Mouse (Mus musculus): ENCODE measurements around the gene Zbtb6.
A peak's percentile ranks its signal among the peaks of the same experiment; 100 is the strongest.

Zbtb6 gene

GRCm38 (mm10) chr2:37442611-37443591 lies at the start of gene Zbtb6, which contains the start of the genes Zbtb26 and Rabgap1:
Gene Zbtb6 (minus strand): TSS chr2:37443171.
Gene Zbtb26 (minus strand): TSS chr2:37443135.
Gene Rabgap1 (plus strand): TSS chr2:37443279.
- peak; percentile 100 for DNase-seq

- no peak for DNase-seq
Observed at GRCm38 (mm10) chr2:37488956-37489355, 46.0 kb upstream of the Zbtb6 start.

GRCm38 (mm10) chr2:37486408-37486807 lies 43.4 kb upstream of the Zbtb6 start:
- no peak for DNase-seq

GRCm38 (mm10) chr2:37485370-37485769 lies 42.4 kb upstream of the Zbtb6 start:
- DNase-seq, result no peak

GRCm38 (mm10) chr2:37484165-37484564 lies 41.2 kb upstream of the Zbtb6 start:
- no peak for DNase-seq

DNA sequence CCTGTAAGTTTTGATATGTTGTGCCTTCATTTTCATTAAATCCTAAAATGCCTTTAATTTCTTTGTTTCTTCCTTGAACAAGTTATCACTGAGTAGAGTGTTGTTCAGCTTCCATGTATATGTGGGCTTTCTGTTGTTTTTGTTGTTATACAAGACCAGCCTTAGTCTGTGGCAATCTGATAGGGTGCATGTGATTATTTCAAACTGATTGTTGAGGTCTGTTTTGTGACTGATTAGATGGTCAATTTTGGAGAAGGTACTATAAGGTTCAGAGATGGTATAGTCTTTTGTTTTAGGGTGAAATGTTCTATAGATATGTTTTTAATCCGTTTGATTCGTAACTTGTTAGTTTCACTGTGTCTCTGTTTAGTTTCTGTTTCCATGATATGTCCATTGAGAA lies 37.1 kb upstream of the Zbtb6 start:
- no peak for DNase-seq

- DNase-seq, result no peak
Observed at GRCm38 (mm10) chr2:37479559-37479958, 36.6 kb upstream of the Zbtb6 start.

DNA sequence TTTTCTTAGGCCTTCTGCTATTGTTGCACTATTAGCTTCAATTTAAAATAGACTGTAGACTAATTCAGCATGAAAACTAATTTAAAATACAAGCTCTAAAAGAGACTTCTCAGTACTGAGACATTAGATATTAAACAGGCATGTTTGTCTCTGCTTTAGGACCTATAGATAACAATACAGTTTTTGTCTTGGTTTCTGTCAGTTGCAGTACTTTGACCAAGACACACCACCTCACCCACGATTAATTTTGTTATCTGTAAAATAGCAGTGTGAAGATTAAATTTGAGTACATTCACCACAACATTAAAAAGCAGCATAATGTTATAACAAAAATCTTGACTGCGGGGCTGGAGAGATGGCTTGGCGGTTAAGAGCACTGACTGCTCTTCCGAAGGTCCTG lies 23.3 kb upstream of the Zbtb6 start:
- no peak for DNase-seq

DNA sequence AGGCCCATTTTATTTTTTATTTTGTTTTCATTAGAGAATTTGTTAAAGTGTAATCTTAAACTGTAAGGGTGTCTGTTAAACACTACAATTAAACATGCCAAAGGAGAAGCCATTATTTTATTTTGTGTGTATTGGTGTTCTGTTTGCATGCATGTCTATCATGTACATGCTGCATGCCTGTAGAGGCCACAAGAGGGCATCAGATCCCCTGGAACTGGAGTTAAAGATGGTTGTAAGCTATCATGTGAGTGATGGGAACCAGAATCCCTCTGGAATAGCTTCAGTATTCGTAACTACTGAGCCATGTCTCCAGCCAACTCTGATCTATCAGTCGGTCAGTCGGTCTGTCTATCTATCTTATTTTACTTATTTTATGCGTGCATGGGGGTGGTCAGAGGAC lies 17.7 kb upstream of the Zbtb6 start:
- DNase-seq, result no peak

- no peak for DNase-seq
Observed at GRCm38 (mm10) chr2:37452376-37452760, 9.4 kb upstream of the Zbtb6 start.

- peak; percentile 99 for DNase-seq
Observed at GRCm38 (mm10) chr2:37451667-37452375, 8.8 kb upstream of the Zbtb6 start.

- DNase-seq, result no peak
Observed at GRCm38 (mm10) chr2:37431609-37432008, 11.4 kb downstream of the Zbtb6 start.

- peak; percentile 98 for DNase-seq
Observed at GRCm38 (mm10) chr2:37430593-37431464, 12.1 kb downstream of the Zbtb6 start.

DNA sequence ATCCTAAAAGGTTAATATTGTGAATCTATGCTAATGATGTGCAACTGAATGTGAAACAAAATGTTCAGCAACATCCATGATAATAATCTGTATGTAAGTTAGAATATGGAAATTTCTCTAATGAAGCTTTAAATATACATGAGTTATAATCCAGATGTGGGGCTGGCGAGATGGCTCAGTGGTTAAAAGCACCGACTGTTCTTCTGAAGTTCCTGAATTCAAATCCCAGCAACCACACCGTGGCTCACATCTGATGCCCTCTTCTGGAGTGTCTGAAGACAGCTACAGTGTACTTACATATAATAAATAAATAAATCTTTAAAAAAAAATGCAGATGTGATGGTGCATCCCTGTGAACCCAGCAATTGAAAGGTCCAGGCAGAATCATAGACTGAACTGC lies 19.3 kb downstream of the Zbtb6 start:
- DNase-seq, result no peak

DNA sequence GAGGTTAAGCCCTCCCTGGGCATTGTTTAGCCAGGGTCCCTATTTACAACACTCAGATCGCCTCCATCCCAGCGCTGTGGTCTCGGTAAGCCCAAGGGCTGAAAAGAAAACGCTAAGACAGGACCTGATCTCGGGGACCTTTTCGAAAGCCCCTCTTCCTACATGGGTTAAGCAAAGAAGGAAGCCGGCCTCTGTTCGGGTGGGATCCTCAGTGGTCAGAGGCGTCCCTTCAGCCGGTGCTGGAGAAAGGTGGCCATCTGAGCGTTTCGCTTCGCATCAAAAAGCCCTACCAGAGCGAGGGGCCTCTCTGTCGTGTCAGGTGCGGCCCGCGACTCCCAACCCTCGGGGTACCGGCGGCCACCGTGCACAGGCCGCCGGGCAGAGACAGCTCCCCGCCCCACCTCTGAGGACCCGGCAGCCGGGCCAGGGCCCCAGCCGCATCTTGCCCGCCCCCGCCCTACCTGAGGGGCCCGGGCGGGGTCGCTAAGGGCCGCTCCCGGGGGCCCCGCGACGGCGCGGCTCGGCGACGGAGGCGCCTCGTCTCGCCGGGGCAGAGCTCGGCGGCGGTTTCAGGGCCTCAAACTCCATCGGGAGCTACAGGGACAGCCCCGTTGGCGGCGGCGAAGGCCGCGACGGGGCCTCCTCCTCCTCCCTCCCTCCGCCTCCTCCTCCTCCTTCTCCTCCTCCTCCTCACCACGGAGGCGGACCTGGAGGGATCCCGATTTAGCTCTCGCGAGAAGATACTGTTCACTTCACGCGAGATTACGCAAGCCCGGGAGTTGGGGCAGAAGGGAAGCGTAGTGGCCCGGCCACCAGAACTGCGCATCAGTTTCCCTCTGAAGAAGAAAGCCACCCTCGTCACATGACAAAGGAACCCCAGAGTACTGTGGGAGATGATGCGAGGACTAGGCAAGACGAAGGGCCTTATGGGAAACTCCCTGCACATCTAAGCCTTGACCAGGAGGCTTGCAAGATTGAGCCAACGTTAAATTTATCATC lies 20.4 kb downstream of the Zbtb6 start, which contains the start of gene Rc3h2:
TSS of gene Rc3h2 (minus strand) at position 598 of the 999 bp plus-strand sequence.
- peak; percentile 100 for DNase-seq

DNA sequence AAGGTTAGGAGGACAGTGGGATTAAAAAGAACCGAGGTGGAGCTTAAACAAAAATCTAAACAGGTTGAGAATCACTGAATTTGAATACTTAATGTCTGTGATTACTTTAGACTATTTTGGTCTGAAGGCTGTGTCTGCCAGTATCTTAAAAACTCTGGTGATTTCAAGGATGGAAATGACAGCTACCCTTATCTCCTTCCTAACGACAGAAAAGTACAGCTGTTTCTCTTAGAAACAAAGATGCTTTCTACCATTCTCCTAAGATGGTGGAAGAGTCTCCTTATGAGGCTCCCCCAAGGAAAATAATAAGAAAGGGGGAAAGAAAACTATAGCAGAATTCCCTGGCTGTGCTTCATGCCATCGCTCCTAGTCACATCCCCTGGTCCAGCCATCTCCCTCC lies 21.1 kb downstream of the Zbtb6 start:
- DNase-seq, result no peak

DNA sequence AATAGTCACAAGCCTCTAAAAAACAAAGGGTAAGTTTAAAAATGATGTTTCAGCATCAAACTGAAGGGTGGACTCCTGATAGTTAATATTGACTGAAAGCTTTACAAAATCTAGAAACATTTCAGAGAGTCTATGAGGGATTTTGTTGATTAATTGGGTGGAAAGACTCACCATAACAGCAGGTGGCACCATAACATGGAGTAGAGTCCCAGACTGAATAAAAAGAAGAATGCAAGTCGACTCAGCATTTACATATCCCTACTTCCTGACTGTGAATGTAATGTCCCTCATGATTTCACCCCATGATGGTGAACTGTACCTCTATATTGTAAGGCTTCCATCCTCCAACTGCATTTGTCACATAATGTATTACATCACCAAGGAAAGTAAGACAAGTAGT lies 47.4 kb downstream of the Zbtb6 start:
- DNase-seq, result no peak

DNA sequence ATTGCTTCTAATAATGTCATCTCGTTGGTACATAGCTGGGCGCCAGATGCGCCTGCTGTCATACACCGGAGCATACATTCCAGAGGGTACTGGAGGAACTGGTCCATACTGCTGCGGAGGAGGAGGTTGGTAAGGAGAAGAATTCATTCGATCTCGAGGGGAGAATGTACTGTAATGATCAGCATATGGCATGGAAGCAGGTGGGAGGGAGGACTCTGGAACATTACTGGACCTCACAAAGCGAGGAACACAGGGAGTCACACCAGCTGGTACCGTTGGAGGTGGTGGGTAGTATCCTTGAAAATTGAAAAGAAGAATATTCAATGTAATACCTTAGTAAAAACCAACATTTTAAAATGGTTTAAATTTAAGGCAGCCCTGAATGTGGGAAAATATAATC lies 60.0 kb downstream of the Zbtb6 start:
- DNase-seq, result no peak

GRCm38 (mm10) chr2:37380189-37380588 lies 62.8 kb downstream of the Zbtb6 start:
- no peak for DNase-seq

DNA sequence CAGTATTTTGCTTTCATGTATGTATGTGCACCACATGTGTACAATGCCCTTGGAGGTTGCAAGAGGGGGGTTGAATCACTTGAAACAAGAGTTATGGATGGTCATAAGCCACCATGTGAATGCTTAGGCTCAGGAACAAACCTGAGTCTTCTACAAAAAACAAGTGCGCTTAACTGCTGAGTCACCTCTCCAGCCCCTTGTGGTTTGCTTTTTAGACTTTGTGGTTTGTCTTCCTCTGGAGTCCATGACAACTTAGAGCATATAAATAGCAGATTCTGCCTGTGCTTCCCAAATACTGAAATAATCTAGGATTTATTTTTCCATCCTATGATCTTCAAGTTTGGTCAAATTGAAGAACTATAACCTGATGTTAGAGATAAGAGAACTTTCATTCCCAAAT lies 67.0 kb downstream of the Zbtb6 start:
- peak; percentile 25 for DNase-seq

All from heart, adult 11 months (tissue).